Mouse (Mus musculus): ENCODE results near the gene Arl15.

The Arl15 gene

DNA sequence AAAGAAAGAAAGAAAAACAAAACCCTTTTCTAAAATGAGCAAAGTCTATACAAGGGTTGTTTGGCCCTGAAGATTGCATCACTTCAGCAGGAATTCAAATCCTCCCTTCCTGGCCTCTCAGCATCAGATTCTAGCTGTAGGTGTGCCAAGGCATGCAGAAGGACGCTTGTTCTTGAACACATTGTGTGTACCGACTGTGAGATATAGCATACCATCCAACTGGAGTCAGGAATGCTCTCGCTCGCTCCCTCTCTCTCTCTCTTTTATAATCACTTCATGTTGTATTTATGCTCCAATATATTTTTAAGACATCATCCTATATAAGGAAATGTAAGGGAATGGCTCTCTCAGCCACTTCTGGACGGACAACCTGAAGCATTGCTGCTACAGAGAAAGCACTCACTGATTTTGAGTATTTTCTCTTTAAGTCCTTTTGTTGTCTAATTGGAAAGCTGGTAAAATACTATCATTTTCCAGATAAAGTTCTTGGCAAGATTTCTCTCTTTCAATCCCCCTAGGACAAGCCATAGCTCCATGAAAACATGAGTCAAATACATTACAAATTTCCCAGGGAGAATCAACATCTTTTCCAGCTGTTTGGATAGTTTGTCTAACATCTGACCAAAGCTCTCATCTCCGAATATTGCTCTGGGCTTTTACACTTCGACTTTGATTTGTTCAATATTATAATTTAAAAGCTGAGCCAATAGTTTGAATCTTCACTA lies 300.0 kb downstream of the Arl15 start:
- no peaks in the 10 kb centered on the region for H3K36me3 ChIP-seq (ENCODE audit: control insufficient read depth, insufficient read depth, low read length, poor library complexity, severe bottlenecking)
- H3K27me3 ChIP-seq (ENCODE audit: control insufficient read depth, insufficient read depth, low read length, poor library complexity, severe bottlenecking), result no peaks in the 10 kb centered on the region
- DNase-seq (ENCODE audit: low read depth, low spot score), result no peak

DNA sequence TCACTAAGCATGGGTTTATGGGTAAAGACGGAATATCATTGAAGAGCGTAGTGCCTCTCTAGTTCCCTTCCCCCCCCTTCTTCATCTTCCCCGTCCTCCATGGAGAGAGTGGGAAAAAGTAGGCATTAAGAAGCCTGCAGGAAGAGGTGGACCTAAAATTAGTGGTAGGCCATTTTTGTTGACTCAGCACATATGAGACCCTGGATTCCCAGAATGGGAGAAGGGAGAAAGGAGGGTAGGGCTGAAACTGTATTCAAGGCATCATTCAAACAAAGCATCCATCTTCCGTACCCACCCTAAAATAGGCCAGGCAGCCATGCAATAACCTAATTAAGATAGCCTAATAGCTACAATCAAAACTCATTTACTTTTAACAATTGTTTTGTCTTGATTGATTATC lies 301.1 kb downstream of the Arl15 start:
- H3K27me3 ChIP-seq (ENCODE audit: control insufficient read depth, insufficient read depth, low read length, poor library complexity, severe bottlenecking), result no peaks in the 10 kb centered on the region
- no peak for DNase-seq (ENCODE audit: low read depth, low spot score)
- no peaks in the 10 kb centered on the region for H3K36me3 ChIP-seq (ENCODE audit: control insufficient read depth, insufficient read depth, low read length, poor library complexity, severe bottlenecking)

DNA sequence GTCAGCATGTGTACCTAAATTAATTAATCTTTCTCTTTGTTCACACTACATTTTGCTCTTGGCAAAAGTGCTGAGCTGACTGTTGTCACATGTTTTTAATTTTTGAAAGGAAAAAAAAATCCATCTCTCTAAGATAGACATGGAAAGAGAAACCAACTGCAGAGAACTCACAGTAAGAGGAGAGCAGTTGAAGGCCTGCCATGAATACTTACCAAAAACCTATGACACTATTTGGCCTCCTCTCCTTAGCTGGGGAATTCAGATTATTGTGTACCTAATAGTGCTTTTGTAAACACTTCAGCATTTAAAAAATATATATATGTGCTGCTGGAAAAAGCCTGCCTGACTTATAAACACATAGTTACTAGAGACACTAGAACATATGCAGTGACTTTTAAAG lies 302.1 kb downstream of the Arl15 start:
- H3K27me3 ChIP-seq (ENCODE audit: control insufficient read depth, insufficient read depth, low read length, poor library complexity, severe bottlenecking), result no peaks in the 10 kb centered on the region
- DNase-seq (ENCODE audit: low read depth, low spot score), result no peak

DNA sequence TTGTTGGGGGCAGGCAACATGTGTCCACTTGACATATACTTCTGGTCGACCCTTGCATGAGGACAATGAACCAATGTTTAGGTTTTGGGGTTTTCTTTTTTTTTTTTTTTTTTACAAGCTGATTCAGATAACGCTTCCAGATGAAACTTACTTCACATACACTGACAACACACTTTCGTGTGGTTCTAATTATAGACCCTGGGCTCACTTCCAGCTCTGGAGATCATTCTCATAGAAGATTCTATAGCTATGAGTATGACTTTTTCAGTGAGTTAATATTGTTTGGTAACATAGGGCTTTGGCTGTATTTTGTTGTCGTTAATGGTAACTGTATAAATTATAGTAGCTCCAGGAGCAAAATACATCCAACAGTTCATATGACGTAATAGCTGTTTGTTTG lies 306.9 kb downstream of the Arl15 start:
- Histone ChIP-seq H3K27me3 (ENCODE audit: control insufficient read depth, insufficient read depth, low read length, poor library complexity, severe bottlenecking) (no peaks in the 10 kb centered on the region), H3K36me3 (ENCODE audit: control insufficient read depth, insufficient read depth, low read length, poor library complexity, severe bottlenecking) (no peaks in the 10 kb centered on the region)
- DNase-seq (ENCODE audit: low read depth, low spot score), result no peak

More for the DNA sequence above, 302.1 kb downstream of the Arl15 start:
- H3K36me3 ChIP-seq (ENCODE audit: control insufficient read depth, insufficient read depth, low read length, poor library complexity, severe bottlenecking), result no peaks in the 10 kb centered on the region

DNA sequence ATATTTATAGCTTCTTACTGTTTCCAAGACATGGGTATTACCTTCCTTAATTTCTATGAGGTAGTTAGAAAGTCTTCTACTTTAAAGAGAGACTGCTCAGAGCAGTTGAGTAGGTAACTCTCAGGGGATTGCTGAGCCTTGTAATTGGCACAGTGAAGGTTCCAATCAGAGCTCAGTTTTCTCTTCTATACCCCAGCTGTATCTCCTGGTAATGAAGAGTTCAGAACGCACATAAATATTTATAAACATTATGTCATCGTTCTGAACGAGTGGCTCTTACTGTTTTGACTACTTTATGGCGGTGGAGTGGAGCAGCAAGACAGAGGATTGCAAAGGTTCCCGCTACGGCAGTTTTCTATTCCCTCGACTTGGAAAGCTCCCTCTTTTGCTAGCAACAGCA lies 311.8 kb downstream of the Arl15 start:
- DNase-seq (ENCODE audit: low read depth, low spot score), result no peak
- no peaks in the 10 kb centered on the region for H3K36me3 ChIP-seq (ENCODE audit: control insufficient read depth, insufficient read depth, low read length, poor library complexity, severe bottlenecking)
- no peaks in the 10 kb centered on the region for H3K27me3 ChIP-seq (ENCODE audit: control insufficient read depth, insufficient read depth, low read length, poor library complexity, severe bottlenecking)

DNA sequence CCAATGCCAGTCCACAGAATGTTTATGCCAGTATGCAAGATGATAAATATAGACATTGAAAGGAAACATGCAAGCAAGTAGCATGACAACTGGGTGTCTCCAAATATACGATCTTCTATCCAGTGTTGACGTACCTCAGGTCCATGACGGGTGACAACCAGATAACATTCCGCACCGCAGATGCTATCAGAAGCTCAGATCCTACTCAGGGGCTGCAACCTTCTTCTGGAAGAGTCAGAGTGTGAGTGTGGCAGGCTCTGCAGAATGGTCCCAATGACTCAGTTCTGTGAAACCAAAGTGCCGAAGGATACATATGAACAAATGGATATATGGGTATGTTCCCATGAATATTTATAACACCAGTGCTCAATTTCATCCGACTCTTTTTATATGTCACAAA lies 313.2 kb downstream of the Arl15 start:
- H3K36me3 ChIP-seq (ENCODE audit: control insufficient read depth, insufficient read depth, low read length, poor library complexity, severe bottlenecking), result no peaks in the 10 kb centered on the region
- no peak for DNase-seq (ENCODE audit: low read depth, low spot score)

DNA sequence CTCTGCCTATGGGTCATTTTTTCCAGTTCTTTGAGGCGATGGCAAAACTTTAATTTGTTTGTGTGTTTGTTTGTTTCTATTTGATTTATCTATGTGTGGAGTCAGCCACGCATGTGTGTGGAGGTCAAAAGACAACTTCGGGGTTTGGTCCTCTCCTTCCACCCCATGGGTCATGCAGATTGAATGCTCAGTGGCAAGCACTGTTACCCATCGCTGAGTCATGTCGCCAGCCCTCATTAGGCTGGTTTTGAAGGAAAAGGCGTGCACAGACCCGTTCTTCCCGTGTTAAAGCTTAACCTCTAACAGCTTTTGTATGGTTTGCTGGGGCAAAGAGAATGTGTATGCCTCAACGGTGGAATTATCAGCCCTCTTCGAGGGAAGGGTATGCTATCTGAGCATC lies 315.1 kb downstream of the Arl15 start:
- DNase-seq (ENCODE audit: low read depth, low spot score), result no peak
- H3K27me3 ChIP-seq (ENCODE audit: control insufficient read depth, insufficient read depth, low read length, poor library complexity, severe bottlenecking), result no peaks in the 10 kb centered on the region
- no peaks in the 10 kb centered on the region for H3K36me3 ChIP-seq (ENCODE audit: control insufficient read depth, insufficient read depth, low read length, poor library complexity, severe bottlenecking)

More for the DNA sequence above, 313.2 kb downstream of the Arl15 start:
- H3K27me3 ChIP-seq (ENCODE audit: control insufficient read depth, insufficient read depth, low read length, poor library complexity, severe bottlenecking), result no peaks in the 10 kb centered on the region

DNA sequence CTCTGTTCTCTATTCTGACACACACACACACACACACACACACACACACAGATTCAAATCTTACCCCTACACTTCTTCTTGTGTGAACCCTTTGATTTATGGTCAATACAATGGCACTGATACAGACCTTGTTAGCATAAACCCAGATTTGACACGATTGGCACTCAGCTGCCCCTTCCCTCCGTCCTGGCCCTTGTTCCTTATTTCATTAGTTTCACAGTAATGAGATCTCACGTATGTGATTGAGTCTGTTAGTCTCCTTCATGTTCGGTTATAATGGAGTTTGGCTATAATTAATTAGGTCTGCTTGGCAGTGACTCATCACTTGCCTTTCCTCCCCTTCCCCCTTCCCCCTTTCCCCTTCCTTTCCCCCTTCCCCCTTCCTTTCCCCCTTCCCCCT lies 315.5 kb downstream of the Arl15 start:
- Histone ChIP-seq H3K27me3 (ENCODE audit: control insufficient read depth, insufficient read depth, low read length, poor library complexity, severe bottlenecking) (no peaks in the 10 kb centered on the region), H3K36me3 (ENCODE audit: control insufficient read depth, insufficient read depth, low read length, poor library complexity, severe bottlenecking) (no peaks in the 10 kb centered on the region)
- DNase-seq (ENCODE audit: low read depth, low spot score), result no peak

DNA sequence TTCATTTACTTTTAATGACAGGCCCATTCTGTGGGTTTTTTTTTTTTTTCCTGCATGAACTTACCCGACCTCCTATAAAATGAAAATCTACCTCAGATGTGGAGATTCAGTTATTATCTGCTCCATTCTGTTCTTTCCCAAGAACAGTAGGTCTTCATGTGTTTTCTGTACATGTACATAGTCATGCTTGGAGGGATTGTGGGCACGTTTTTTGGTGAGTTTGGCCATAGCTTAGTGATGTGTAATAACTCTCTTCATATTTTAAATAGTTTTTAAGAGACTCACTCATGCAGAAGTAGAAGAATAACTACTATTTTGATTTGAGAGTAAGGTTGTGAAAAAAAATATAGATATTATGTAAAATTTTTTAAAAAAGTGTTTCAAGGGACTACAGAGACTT lies 319.2 kb downstream of the Arl15 start:
- Histone ChIP-seq H3K27me3 (ENCODE audit: control insufficient read depth, insufficient read depth, low read length, poor library complexity, severe bottlenecking) (no peaks in the 10 kb centered on the region), H3K36me3 (ENCODE audit: control insufficient read depth, insufficient read depth, low read length, poor library complexity, severe bottlenecking) (no peaks in the 10 kb centered on the region)
- DNase-seq (ENCODE audit: low read depth, low spot score), result no peak

DNA sequence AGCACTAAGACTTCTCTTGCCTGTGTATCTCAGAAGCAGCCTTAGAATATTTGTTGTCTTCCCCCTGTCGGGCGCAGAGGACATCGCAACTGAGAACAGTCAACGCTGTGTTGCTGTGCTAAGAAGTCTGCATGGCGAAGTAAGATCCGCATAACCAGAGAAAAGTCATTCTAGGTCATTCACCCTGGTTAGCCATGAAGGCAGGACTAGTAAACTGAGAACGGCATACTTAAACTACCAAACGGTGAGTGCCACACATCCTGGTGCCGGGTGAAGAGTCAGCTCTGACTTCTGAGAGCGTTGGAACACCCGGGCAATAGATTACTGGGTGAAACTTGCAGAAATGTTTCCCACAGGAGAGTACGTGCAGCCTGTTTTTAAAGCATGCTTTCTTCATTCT lies 320.3 kb downstream of the Arl15 start:
- no peak for DNase-seq (ENCODE audit: low read depth, low spot score)
- Histone ChIP-seq H3K36me3 (ENCODE audit: control insufficient read depth, insufficient read depth, low read length, poor library complexity, severe bottlenecking) (no peaks in the 10 kb centered on the region), H3K27me3 (ENCODE audit: control insufficient read depth, insufficient read depth, low read length, poor library complexity, severe bottlenecking) (no peaks in the 10 kb centered on the region)

DNA sequence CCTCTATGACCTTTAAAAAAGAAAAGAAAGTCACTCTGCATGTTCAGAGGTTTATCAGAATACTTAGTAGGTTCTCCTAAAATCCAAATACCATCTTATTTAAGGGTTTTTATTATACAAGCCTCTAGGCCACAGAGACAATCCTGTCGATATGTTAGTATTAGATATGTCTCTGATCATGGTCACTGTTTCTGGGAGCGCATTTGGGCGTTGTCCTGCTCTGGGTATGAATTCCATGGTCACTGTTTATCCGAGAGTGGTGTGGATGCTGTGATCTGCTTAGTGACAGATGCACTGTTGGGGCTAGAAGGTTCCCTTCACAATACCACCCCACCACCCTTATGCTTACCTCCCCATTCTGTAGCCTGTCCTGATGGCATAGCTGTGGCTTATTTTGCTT lies 320.8 kb downstream of the Arl15 start:
- Histone ChIP-seq H3K27me3 (ENCODE audit: control insufficient read depth, insufficient read depth, low read length, poor library complexity, severe bottlenecking) (no peaks in the 10 kb centered on the region), H3K36me3 (ENCODE audit: control insufficient read depth, insufficient read depth, low read length, poor library complexity, severe bottlenecking) (no peaks in the 10 kb centered on the region)
- no peak for DNase-seq (ENCODE audit: low read depth, low spot score)

DNA sequence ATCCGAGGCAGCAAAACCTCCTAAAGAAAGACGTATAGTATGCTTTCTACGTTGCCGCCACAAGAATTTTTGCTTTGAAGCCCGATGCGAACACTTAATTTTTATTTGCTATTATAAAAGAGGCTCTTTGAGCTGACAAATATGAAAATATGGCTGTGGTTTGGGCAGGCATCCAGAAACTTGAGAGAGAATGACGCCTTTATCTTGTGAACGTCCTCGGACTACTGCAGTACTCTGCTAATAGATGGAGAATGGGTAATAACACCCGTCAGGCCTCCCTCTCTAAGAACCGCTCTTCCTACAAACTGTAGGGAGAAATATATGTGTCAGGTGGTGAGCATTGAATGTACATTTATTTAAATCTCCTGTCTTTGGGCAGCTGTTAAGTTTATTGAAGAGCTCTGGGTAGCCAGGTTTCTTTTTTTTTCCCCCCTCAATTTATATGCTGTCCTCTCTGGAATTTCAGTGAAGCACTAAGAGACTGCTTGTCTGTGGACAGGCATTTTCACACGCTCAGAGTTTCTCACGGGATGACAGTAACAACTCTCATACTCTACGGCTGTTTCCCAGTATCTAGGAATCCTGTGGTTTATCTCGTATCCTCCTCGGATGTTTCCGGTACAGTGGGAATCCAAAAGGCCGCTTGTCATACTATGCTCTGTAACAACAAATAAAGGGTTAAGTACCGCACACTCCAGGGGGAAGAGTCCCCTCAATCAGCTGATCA lies 324.0 kb downstream of the Arl15 start:
- no peaks in the 10 kb centered on the region for H3K27me3 ChIP-seq (ENCODE audit: control insufficient read depth, insufficient read depth, low read length, poor library complexity, severe bottlenecking)
- no peaks in the 10 kb centered on the region for H3K36me3 ChIP-seq (ENCODE audit: control insufficient read depth, insufficient read depth, low read length, poor library complexity, severe bottlenecking)
- no peak for DNase-seq (ENCODE audit: low read depth, low spot score)

DNA sequence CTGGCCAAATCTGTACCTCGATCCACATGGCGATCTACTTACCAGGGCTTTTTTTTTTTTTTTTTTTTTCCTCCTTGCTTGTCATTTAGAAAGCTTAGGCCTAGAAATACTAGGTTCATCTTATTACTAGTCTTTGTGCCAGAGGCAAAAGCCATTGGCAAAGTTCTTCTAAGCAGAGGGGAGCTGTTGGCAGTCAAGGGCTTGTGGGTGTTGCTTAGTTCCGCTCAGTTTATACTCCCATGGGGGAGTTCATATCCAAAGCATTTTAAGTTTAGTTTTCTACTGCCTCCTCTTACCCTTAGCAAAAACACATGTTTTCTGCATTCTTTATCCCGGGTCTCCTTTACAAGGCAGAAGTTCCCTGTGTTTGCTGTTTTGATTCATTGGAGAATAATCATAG lies 325.5 kb downstream of the Arl15 start:
- DNase-seq (ENCODE audit: low read depth, low spot score), result no peak
- H3K36me3 ChIP-seq (ENCODE audit: control insufficient read depth, insufficient read depth, low read length, poor library complexity, severe bottlenecking), result no peaks in the 10 kb centered on the region

DNA sequence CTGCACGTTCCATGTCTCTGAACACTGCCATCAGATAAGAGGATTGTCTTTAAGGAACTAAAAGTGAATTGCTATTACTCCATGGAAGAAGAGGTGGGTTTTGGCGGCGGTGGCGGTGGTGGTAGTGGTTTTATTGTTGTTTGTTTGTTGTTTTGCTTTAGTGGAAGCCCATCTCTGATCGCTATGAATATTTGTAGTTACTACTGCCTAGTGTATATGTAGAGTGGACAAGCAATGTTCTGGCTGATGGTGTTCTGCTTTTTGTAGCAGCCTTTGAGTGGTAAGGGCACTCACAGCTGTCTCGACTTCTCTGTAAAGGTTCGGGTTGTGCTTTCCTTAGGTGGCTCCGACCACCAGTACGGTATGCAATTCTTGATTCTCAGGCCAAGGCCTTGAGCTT lies 327.3 kb downstream of the Arl15 start:
- no peaks in the 10 kb centered on the region for H3K27me3 ChIP-seq (ENCODE audit: control insufficient read depth, insufficient read depth, low read length, poor library complexity, severe bottlenecking)
- no peaks in the 10 kb centered on the region for H3K36me3 ChIP-seq (ENCODE audit: control insufficient read depth, insufficient read depth, low read length, poor library complexity, severe bottlenecking)
- DNase-seq (ENCODE audit: low read depth, low spot score), result no peak

More for the DNA sequence above, 325.5 kb downstream of the Arl15 start:
- no peaks in the 10 kb centered on the region for H3K27me3 ChIP-seq (ENCODE audit: control insufficient read depth, insufficient read depth, low read length, poor library complexity, severe bottlenecking)

DNA sequence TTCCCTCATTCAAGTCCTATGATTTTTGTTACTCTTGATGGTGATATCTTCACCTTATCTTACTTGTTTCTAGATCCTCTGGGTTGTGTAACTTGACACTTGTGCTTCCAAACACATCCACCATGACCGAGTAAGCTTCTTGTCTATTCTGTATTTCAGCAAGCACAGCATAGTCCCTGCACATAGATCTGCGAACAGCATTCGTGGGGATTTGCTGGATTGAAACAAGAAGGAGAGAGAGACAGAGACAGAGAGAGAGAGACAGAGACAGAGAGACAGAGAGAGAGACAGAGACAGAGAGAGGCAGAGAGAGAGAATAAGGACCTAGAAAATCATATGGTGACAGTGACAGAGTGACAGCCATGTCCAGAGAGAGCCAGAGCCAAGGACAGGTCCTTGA lies 329.1 kb downstream of the Arl15 start:
- H3K36me3 ChIP-seq (ENCODE audit: control insufficient read depth, insufficient read depth, low read length, poor library complexity, severe bottlenecking), result no peaks in the 10 kb centered on the region
- H3K27me3 ChIP-seq (ENCODE audit: control insufficient read depth, insufficient read depth, low read length, poor library complexity, severe bottlenecking), result no peaks in the 10 kb centered on the region
- no peak for DNase-seq (ENCODE audit: low read depth, low spot score)
